Comparison of ENCODE assay signal across 28 mouse cellular contexts in the genomic region with DNA sequence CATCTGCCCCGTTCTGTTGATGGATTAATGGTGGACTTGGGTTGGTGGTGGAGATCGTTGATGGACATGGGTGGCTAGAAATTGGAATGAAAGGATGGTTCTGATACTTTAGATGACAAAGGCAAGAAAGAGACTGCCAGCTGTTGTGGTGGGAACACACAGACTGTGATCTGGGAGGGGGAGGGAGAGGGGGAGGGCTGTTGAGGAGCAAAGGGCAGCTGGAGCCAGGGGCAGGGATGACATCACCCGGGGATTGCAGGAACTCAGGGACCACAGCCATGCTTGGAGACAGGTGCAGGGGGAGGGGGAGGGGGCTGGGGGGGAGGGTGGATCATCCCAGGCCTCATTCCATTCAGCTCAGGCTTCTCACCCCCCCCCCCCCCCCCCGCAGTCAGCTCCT. TPM values are rescaled to one million over a fixed set of nuclear protein-coding genes. Genes with fewer than 3 reads are reported as not detected.
DNase-seq lines count a peak whose midpoint lies in the region; ATAC-seq and TF ChIP-seq lines count a peak whose summit lies in the region.
"Had no signal": no experiment of that assay in that cellular context is flagged by ENCODE, and none has a peak within 500 bp of the region (broad histone marks: within the 10 kb centered on the region; RNA-seq: fewer than 3 reads in every experiment).

No protein-coding gene starts in this region.

- TF ChIP-seq CTCF in gastrocnemius, adult 2 months (IDR thresholded peaks at IDR 0.05), result no peak

- H3K4me1 ChIP-seq in kidney, embryonic 16.5 days (ENCODE audit: insufficient read depth, low read length), result peaks cover 21% of the 10 kb centered on the region
- peaks cover 36% of the 10 kb centered on the region for H3K4me1 ChIP-seq in embryonic facial prominence, embryonic 10.5 days
- peaks cover 8% of the 10 kb centered on the region for H3K4me1 ChIP-seq in intestine, embryonic 16.5 days (ENCODE audit: control insufficient read depth, insufficient read depth, low read length)

- peaks cover 8% of the 10 kb centered on the region for H3K79me2 ChIP-seq in myocyte (ENCODE audit: control insufficient read depth, insufficient read depth)

- no peaks in the 10 kb centered on the region for H3K27me3 ChIP-seq in kidney, embryonic 16.5 days (ENCODE audit: insufficient read depth, low read length)
- H3K27me3 ChIP-seq in embryonic facial prominence, embryonic 10.5 days (replicated peaks; ENCODE audit: low read depth, poor library complexity, severe bottlenecking), result peaks cover 11% of the 10 kb centered on the region
- no peaks in the 10 kb centered on the region for H3K27me3 ChIP-seq in myocyte (ENCODE audit: control insufficient read depth, insufficient read depth, insufficient read length)
- H3K27me3 ChIP-seq in intestine, embryonic 16.5 days (replicated peaks; ENCODE audit: control insufficient read depth, insufficient read depth, low read length), result peaks cover 2% of the 10 kb centered on the region; the same call in 1 of the 2 replicates
- H3K27me3 ChIP-seq: embryonic facial prominence, embryonic 12.5 days had no signal

- no peak for TF ChIP-seq POLR2A in myocyte (IDR thresholded peaks at IDR 0.05; ENCODE audit: insufficient read length, low read depth)

- H3K9me3 ChIP-seq in kidney, embryonic 16.5 days (ENCODE audit: low read length), result no peaks in the 10 kb centered on the region
- H3K9me3 ChIP-seq in embryonic facial prominence, embryonic 10.5 days, result no peaks in the 10 kb centered on the region
- no peaks in the 10 kb centered on the region for H3K9me3 ChIP-seq in intestine, embryonic 16.5 days (ENCODE audit: control insufficient read depth, low read length)
- H3K9me3 ChIP-seq: embryonic facial prominence, embryonic 12.5 days; forebrain, embryonic 12.5 days; forebrain, embryonic 15.5 days; heart, embryonic 10.5 days; heart, embryonic 13.5 days; hindbrain, embryonic 15.5 days had no signal

- intact Hi-C loops in gastrocnemius, adult 2 months (cut with DNase I), result no loop called here

- WGBS in kidney, embryonic 16.5 days, result 38% methylated on average over 3 of the region's 4 CpGs
- WGBS in embryonic facial prominence, embryonic 10.5 days, result 65% methylated on average over 4 of the region's 4 CpGs
- 65% methylated on average over 2 of the region's 4 CpGs for WGBS in intestine, embryonic 16.5 days

- no peaks in the 10 kb centered on the region for H3K36me3 ChIP-seq in kidney, embryonic 16.5 days (ENCODE audit: insufficient read depth, low read length)
- no peaks in the 10 kb centered on the region for H3K36me3 ChIP-seq in embryonic facial prominence, embryonic 10.5 days (replicated peaks)
- H3K36me3 ChIP-seq in myocyte (ENCODE audit: control insufficient read depth, insufficient read depth), result no peaks in the 10 kb centered on the region
- no peaks in the 10 kb centered on the region for H3K36me3 ChIP-seq in intestine, embryonic 16.5 days (ENCODE audit: control insufficient read depth, insufficient read depth, low read length)
- H3K36me3 ChIP-seq: embryonic facial prominence, embryonic 12.5 days; forebrain, embryonic 12.5 days; forebrain, embryonic 15.5 days; heart, embryonic 10.5 days; heart, embryonic 13.5 days; hindbrain, embryonic 15.5 days had no signal

- H3K4me3 ChIP-seq in gastrocnemius, adult 2 months, result peak overlapping the region; percentile 95
- H3K4me3 ChIP-seq in kidney, embryonic 16.5 days (ENCODE audit: low read length), result no peak overlapping the region
- no peak overlapping the region for H3K4me3 ChIP-seq in embryonic facial prominence, embryonic 10.5 days
- peak overlapping the region; percentile 43 for H3K4me3 ChIP-seq in myocyte
- H3K4me3 ChIP-seq in intestine, embryonic 16.5 days (ENCODE audit: low read length), result no peak overlapping the region
- H3K4me3 ChIP-seq: embryonic facial prominence, embryonic 12.5 days; erythroblast, embryonic 14.5 days; forebrain, embryonic 12.5 days; forebrain, embryonic 15.5 days; heart, adult 2 months; heart, embryonic 10.5 days; heart, embryonic 13.5 days; hindbrain, embryonic 15.5 days had no signal

- peak overlapping the region; percentile 96 for H3K27ac ChIP-seq in gastrocnemius, adult 2 months
- no peak overlapping the region for H3K27ac ChIP-seq in kidney, embryonic 16.5 days (ENCODE audit: low read length)
- H3K27ac ChIP-seq in embryonic facial prominence, embryonic 10.5 days (replicated peaks), result no peak overlapping the region
- no peak overlapping the region for H3K27ac ChIP-seq in intestine, embryonic 16.5 days (ENCODE audit: low read length)
- H3K27ac ChIP-seq: embryonic facial prominence, embryonic 12.5 days; forebrain, embryonic 12.5 days; forebrain, embryonic 15.5 days; heart, adult 2 months; heart, embryonic 10.5 days; heart, embryonic 13.5 days; hindbrain, embryonic 15.5 days had no signal

- DNase-seq in gastrocnemius, adult 2 months, result peak; percentile 84
- DNase-seq in gastrocnemius, postnatal 4 days (ENCODE audit: low spot score in 2 of 2), result no peak
- no peak for DNase-seq in kidney, postnatal 4 days
- peak; percentile 30 for DNase-seq in embryonic facial prominence, embryonic 10.5 days (ENCODE audit: low spot score)
- DNase-seq in layer of hippocampus, adult 8-10 months (ENCODE audit: low spot score in 2 of 2), result no peak
- DNase-seq: adrenal gland, adult 2 months; adrenal gland, postnatal 25 days; cerebellum, adult 11-12 months; cerebellum, adult 8-10 months; cerebellum, postnatal 14 days; heart, adult 2 months; heart, postnatal 14 days; heart, postnatal 4 days; kidney, adult 11 months had no signal

- H3K9ac ChIP-seq in kidney, embryonic 16.5 days (replicated peaks; ENCODE audit: low read length), result 0 out of 2 replicates have a peak overlapping the region, but pooled peaks have one; percentile 22
- no peak overlapping the region for H3K9ac ChIP-seq in intestine, embryonic 16.5 days (ENCODE audit: low read depth, low read length)
- H3K9ac ChIP-seq: embryonic facial prominence, embryonic 12.5 days; forebrain, embryonic 12.5 days; forebrain, embryonic 15.5 days; heart, embryonic 13.5 days; hindbrain, embryonic 15.5 days had no signal

- H3ac ChIP-seq in myocyte (ENCODE audit: control insufficient read depth, insufficient read length), result no peak overlapping the region

- no peak for ATAC-seq in kidney, embryonic 16.5 days (ENCODE audit: low FRiP score, low TSS enrichment)
- no peak for ATAC-seq in intestine, embryonic 16.5 days
- ATAC-seq: forebrain, embryonic 15.5 days had no signal

- no peak overlapping the region for H3K4me2 ChIP-seq in kidney, embryonic 16.5 days (replicated peaks; ENCODE audit: low read depth, low read length)
- H3K4me2 ChIP-seq in myocyte (ENCODE audit: low read depth), result peak overlapping the region; percentile 96
- H3K4me2 ChIP-seq in intestine, embryonic 16.5 days (ENCODE audit: low read depth, low read length), result no peak overlapping the region
- H3K4me2 ChIP-seq: embryonic facial prominence, embryonic 12.5 days; forebrain, embryonic 12.5 days; forebrain, embryonic 15.5 days; heart, embryonic 13.5 days; hindbrain, embryonic 15.5 days had no signal

RNA-seq across cellular contexts. Expression of gene Actn3, which starts 1.5 kb away (rescaled TPM):
- total RNA-seq in gastrocnemius, adult 2 months (2021), result over 10,000 TPM in 1 of 2 experiments, 1,000 to 10,000 TPM in 1; 5,071 to 10,315 TPM
- 1,000 to 10,000 TPM; 1,624 to 1,725 TPM for total RNA-seq in gastrocnemius, postnatal 4 days (2021)
- 9.4 and 11.0 TPM in 2 replicates for polyA plus RNA-seq in kidney, embryonic 16.5 days (2015; fragmentation: Nextera tagmentation; extraction: Ambion mirVana)
- polyA plus RNA-seq in embryonic facial prominence, embryonic 10.5 days (2016; fragmentation: Nextera tagmentation; extraction: Ambion mirVana), result 5.0 and 6.7 TPM in 2 replicates
- 418 TPM for polyA plus RNA-seq in myocyte (2012; fragmentation: generic; extraction: Trizol)
- polyA plus RNA-seq in intestine, embryonic 16.5 days (2015; fragmentation: Nextera tagmentation; extraction: Ambion mirVana), result 1.1 and 1.3 TPM in 2 replicates
- 1 to 10 TPM in 3 of 4 experiments, under 1 TPM in 1; 0.74 to 1.4 (median 1.1) TPM for total RNA-seq in layer of hippocampus, adult 8-10 months (2022)

RNA-seq across cellular contexts. Expression of gene Zdhhc24, which starts 2.2 kb away (rescaled TPM):
- total RNA-seq in gastrocnemius, adult 2 months (2021), result 1 to 10 TPM; 2.0 to 2.6 TPM
- total RNA-seq in gastrocnemius, postnatal 4 days (2021), result 1 to 10 TPM; 6.3 to 7.1 TPM
- polyA plus RNA-seq in kidney, embryonic 16.5 days (2015; fragmentation: Nextera tagmentation; extraction: Ambion mirVana), result 14.2 and 15.3 TPM in 2 replicates
- 10.3 and 13.3 TPM in 2 replicates for polyA plus RNA-seq in embryonic facial prominence, embryonic 10.5 days (2016; fragmentation: Nextera tagmentation; extraction: Ambion mirVana)
- polyA plus RNA-seq in myocyte (2012; fragmentation: generic; extraction: Trizol), result 9.3 TPM
- 10.9 and 11.1 TPM in 2 replicates for polyA plus RNA-seq in intestine, embryonic 16.5 days (2015; fragmentation: Nextera tagmentation; extraction: Ambion mirVana)
- total RNA-seq in layer of hippocampus, adult 8-10 months (2022), result 10 to 100 TPM; 25.1 to 32.1 (median 25.6) TPM

RNA-seq across cellular contexts. Expression of gene Ctsf, which starts 21.3 kb away (rescaled TPM):
- 10 to 100 TPM; 24.8 to 41.9 TPM for total RNA-seq in gastrocnemius, adult 2 months (2021)
- total RNA-seq in gastrocnemius, postnatal 4 days (2021), result 10 to 100 TPM; 38.9 to 40.9 TPM
- polyA plus RNA-seq in kidney, embryonic 16.5 days (2015; fragmentation: Nextera tagmentation; extraction: Ambion mirVana), result 66.6 and 76.7 TPM in 2 replicates
- polyA plus RNA-seq in embryonic facial prominence, embryonic 10.5 days (2016; fragmentation: Nextera tagmentation; extraction: Ambion mirVana), result 26.9 and 28.0 TPM in 2 replicates
- 6.6 TPM for polyA plus RNA-seq in myocyte (2012; fragmentation: generic; extraction: Trizol)
- polyA plus RNA-seq in intestine, embryonic 16.5 days (2015; fragmentation: Nextera tagmentation; extraction: Ambion mirVana), result 24.0 and 26.3 TPM in 2 replicates
- total RNA-seq in layer of hippocampus, adult 8-10 months (2022), result 100 to 1,000 TPM; 110 to 126 (median 119) TPM
- total RNA-seq: CH12.LX, MEL had no signal

RNA-seq across cellular contexts. Expression of gene Bbs1, which starts 30.2 kb away (rescaled TPM):
- 1 to 10 TPM; 1.5 to 2.1 TPM for total RNA-seq in gastrocnemius, adult 2 months (2021)
- 1 to 10 TPM; 3.3 to 4.2 TPM for total RNA-seq in gastrocnemius, postnatal 4 days (2021)
- polyA plus RNA-seq in kidney, embryonic 16.5 days (2015; fragmentation: Nextera tagmentation; extraction: Ambion mirVana), result 6.5 and 7.2 TPM in 2 replicates
- polyA plus RNA-seq in embryonic facial prominence, embryonic 10.5 days (2016; fragmentation: Nextera tagmentation; extraction: Ambion mirVana), result 5.8 and 6.1 TPM in 2 replicates
- polyA plus RNA-seq in myocyte (2012; fragmentation: generic; extraction: Trizol), result 3.6 TPM
- 2.4 and 2.8 TPM in 2 replicates for polyA plus RNA-seq in intestine, embryonic 16.5 days (2015; fragmentation: Nextera tagmentation; extraction: Ambion mirVana)
- total RNA-seq in layer of hippocampus, adult 8-10 months (2022), result 10 to 100 TPM; 32.7 to 45.2 (median 39.3) TPM

RNA-seq across cellular contexts. Expression of gene Ccdc87, which starts 37.1 kb away (rescaled TPM):
- not detected for total RNA-seq in gastrocnemius, adult 2 months (2021)
- under 1 TPM in 1 of 2 experiments, not detected in 1; 0.07 TPM for total RNA-seq in gastrocnemius, postnatal 4 days (2021)
- not detected in 2 replicates for polyA plus RNA-seq in kidney, embryonic 16.5 days (2015; fragmentation: Nextera tagmentation; extraction: Ambion mirVana)
- 0.06 and 0.11 TPM in 2 replicates for polyA plus RNA-seq in embryonic facial prominence, embryonic 10.5 days (2016; fragmentation: Nextera tagmentation; extraction: Ambion mirVana)
- 0.04 TPM for polyA plus RNA-seq in myocyte (2012; fragmentation: generic; extraction: Trizol)
- polyA plus RNA-seq in intestine, embryonic 16.5 days (2015; fragmentation: Nextera tagmentation; extraction: Ambion mirVana), result 0.06 TPM in 1 of 2 replicates, not detected in the other
- 1 to 10 TPM; 2.1 to 2.8 (median 2.4) TPM for total RNA-seq in layer of hippocampus, adult 8-10 months (2022)
- total RNA-seq: CH12.LX; granulocyte monocyte progenitor cell, adult 5-6 weeks; heart, adult 2 months; heart, postnatal 14 days had no signal
- polyA plus RNA-seq: heart, embryonic 10.5 days; intestine, embryonic 14.5 days had no signal

Comparison
In these comparisons a context has a peak if more than half of its experiments do, and no peak if none do; other contexts are left out.
1. DNase-seq: peak in gastrocnemius, adult 2 months (single experiment) and embryonic facial prominence, embryonic 10.5 days (single experiment); none in gastrocnemius, postnatal 4 days (0 of 2), kidney, postnatal 4 days (0 of 2) and layer of hippocampus, adult 8-10 months (0 of 2).
2. H3K4me3 ChIP-seq: peak in gastrocnemius, adult 2 months (single experiment) and myocyte (single experiment); none in kidney, embryonic 16.5 days (single experiment), embryonic facial prominence, embryonic 10.5 days (single experiment) and intestine, embryonic 16.5 days (single experiment).
3. RNA of gene Actn3, which starts 1.5 kb away (polyA plus RNA-seq): 418 TPM in myocyte (single experiment); 9.4 to 11.0 TPM in kidney, embryonic 16.5 days, 5.0 to 6.7 TPM in embryonic facial prominence, embryonic 10.5 days and 1.1 to 1.3 TPM in intestine, embryonic 16.5 days; every median in the first group is over 10 times any median in the second.